Mouse (Mus musculus) stomach, embryonic 15.5 days (tissue): ENCODE measurements around the gene Il18rap. TPM values are rescaled to one million over a fixed set of nuclear protein-coding genes. Genes with fewer than 3 reads are reported as not detected.

ENCODE experiments used
- ATAC-seq: fragments of 200-750 bp; cut with Nextera tagmentation; 2 replicates; pipeline ENCODE4 v1.8.0; 2017; ENCODE audit warnings: low read depth, moderate number of reproducible peaks, moderate TSS enrichment; ENCODE audit not compliant: insufficient read depth, low FRiP score
- H3K27ac ChIP-seq: fragments of 300-500 bp; sonication (generic); 2 replicates; pipeline ENCODE4 v1.5.1; 2015; ENCODE audit warnings: mild to moderate bottlenecking, inconsistent platforms
- H3K27me3 ChIP-seq: fragments of 300-500 bp; sonication (generic); replicated peaks from 2 replicates; pipeline ENCODE4 v1.6.1; 2015; ENCODE audit warnings: inconsistent platforms
- H3K36me3 ChIP-seq: fragments of 300-500 bp; sonication (generic); 2 replicates; pipeline ENCODE4 v1.6.1; 2015; ENCODE audit warnings: inconsistent platforms
- H3K4me1 ChIP-seq: fragments of 300-500 bp; sonication (generic); 2 replicates; pipeline ENCODE4 v1.6.1; 2015; ENCODE audit warnings: inconsistent platforms
- H3K4me2 ChIP-seq: fragments of 300-500 bp; sonication (generic); 2 replicates; pipeline ENCODE4 v1.6.1; 2015; ENCODE audit warnings: mild to moderate bottlenecking, inconsistent platforms
- H3K4me3 ChIP-seq: fragments of 300-500 bp; sonication (generic); replicated peaks from 2 replicates; pipeline ENCODE4 v1.5.1; 2015; ENCODE audit warnings: inconsistent platforms
- H3K9ac ChIP-seq: fragments of 300-500 bp; sonication (generic); 2 replicates; pipeline ENCODE4 v1.6.1; 2015; ENCODE audit warnings: inconsistent platforms
- H3K9me3 ChIP-seq: fragments of 300-500 bp; sonication (generic); 2 replicates; pipeline ENCODE4 v1.6.1; 2016; ENCODE audit warnings: inconsistent platforms
- WGBS: fragments of 180-500 bp; shearing (Covaris S2); methylation state at CpG from one replicate; pipeline ENCODE4 v1.1.7; 2015; 5-methylcytosine and 5-hydroxymethylcytosine counted together
- polyA plus RNA-seq: library from polyadenylated mRNA; unstranded; fragments of >200 nt; fragmentation: Nextera tagmentation; extraction: Ambion mirVana; gene quantifications from 2 replicates; pipeline ENCODE4 v1.2.1, GENCODE M21; 2015

Il18rap gene
- polyA plus RNA-seq, 1 experiment from 2014 or later = 0.73 TPM

GRCm38 (mm10) chr1:40499708-40500107 lies 15.5 kb upstream of the Il18rap start:
- Histone ChIP-seq H3K9me3 (no peaks in the 10 kb centered on the region), H3K9ac (no peak overlapping the region), H3K4me1 (no peaks in the 10 kb centered on the region), H3K36me3 (no peaks in the 10 kb centered on the region), H3K4me2 (no peak overlapping the region), H3K27ac (no peak overlapping the region), H3K27me3 (no peaks in the 10 kb centered on the region), H3K4me3 (no peak overlapping the region)
- ATAC-seq = no peak
- 71% methylated on average over 1 of the region's 1 CpGs for WGBS

- H3K9me3 ChIP-seq = no peaks in the 10 kb centered on the region
- H3K4me2 ChIP-seq = no peak overlapping the region
- no peaks in the 10 kb centered on the region for H3K27me3 ChIP-seq
- no peak overlapping the region for H3K9ac ChIP-seq
- 74% methylated on average over 4 of the region's 4 CpGs for whole genome bisulfite sequencing
- ATAC-seq = no peak
- H3K4me3 ChIP-seq = no peak overlapping the region
- no peaks in the 10 kb centered on the region for H3K36me3 ChIP-seq
- no peak overlapping the region for H3K27ac ChIP-seq
- no peaks in the 10 kb centered on the region for H3K4me1 ChIP-seq
Observed at GRCm38 (mm10) chr1:40501126-40501525, 14.0 kb upstream of the Il18rap start.

- H3K4me2 ChIP-seq = no peak overlapping the region
- no peak for ATAC-seq
- no peaks in the 10 kb centered on the region for H3K36me3 ChIP-seq
- H3K9ac ChIP-seq = no peak overlapping the region
- no peak overlapping the region for H3K4me3 ChIP-seq
- H3K4me1 ChIP-seq = no peaks in the 10 kb centered on the region
- H3K27ac ChIP-seq = no peak overlapping the region
- no peaks in the 10 kb centered on the region for H3K9me3 ChIP-seq
- WGBS = 75% methylated on average over 11 of the region's 11 CpGs
- H3K27me3 ChIP-seq = no peaks in the 10 kb centered on the region
Observed at GRCm38 (mm10) chr1:40501546-40502398, 13.4 kb upstream of the Il18rap start.

- Histone ChIP-seq H3K4me3 (no peak overlapping the region), H3K4me2 (no peak overlapping the region), H3K36me3 (no peaks in the 10 kb centered on the region), H3K9ac (no peak overlapping the region), H3K9me3 (no peaks in the 10 kb centered on the region), H3K4me1 (no peaks in the 10 kb centered on the region), H3K27me3 (no peaks in the 10 kb centered on the region), H3K27ac (no peak overlapping the region)
- WGBS = 68% methylated on average over 5 of the region's 5 CpGs
- no peak for ATAC-seq
Observed at GRCm38 (mm10) chr1:40504548-40504947, 10.6 kb upstream of the Il18rap start.

- H3K27ac ChIP-seq = no peak overlapping the region
- H3K27me3 ChIP-seq = no peaks in the 10 kb centered on the region
- H3K4me2 ChIP-seq = no peak overlapping the region
- WGBS = 91% methylated on average over 6 of the region's 6 CpGs
- H3K4me1 ChIP-seq = no peaks in the 10 kb centered on the region
- no peak overlapping the region for H3K9ac ChIP-seq
- no peaks in the 10 kb centered on the region for H3K36me3 ChIP-seq
- no peak for ATAC-seq
- no peak overlapping the region for H3K4me3 ChIP-seq
- H3K9me3 ChIP-seq = no peaks in the 10 kb centered on the region
Observed at GRCm38 (mm10) chr1:40516364-40516763, 1.2 kb downstream of the Il18rap start.

GRCm38 (mm10) chr1:40522918-40523317 lies 7.8 kb downstream of the Il18rap start:
- Histone ChIP-seq H3K4me3 (no peak overlapping the region), H3K9me3 (no peaks in the 10 kb centered on the region), H3K36me3 (no peaks in the 10 kb centered on the region), H3K4me1 (no peaks in the 10 kb centered on the region), H3K27me3 (no peaks in the 10 kb centered on the region), H3K9ac (no peak overlapping the region), H3K4me2 (no peak overlapping the region), H3K27ac (no peak overlapping the region)
- 81% methylated on average over 7 of the region's 7 CpGs for WGBS
- ATAC-seq = no peak

GRCm38 (mm10) chr1:40523971-40524722 lies 9.0 kb downstream of the Il18rap start:
- no peak overlapping the region for H3K4me3 ChIP-seq
- H3K4me2 ChIP-seq = no peak overlapping the region
- H3K9me3 ChIP-seq = no peaks in the 10 kb centered on the region
- H3K9ac ChIP-seq = no peak overlapping the region
- H3K27me3 ChIP-seq = no peaks in the 10 kb centered on the region
- no peak for ATAC-seq
- WGBS = 85% methylated on average over 5 of the region's 5 CpGs
- H3K36me3 ChIP-seq = no peaks in the 10 kb centered on the region
- no peaks in the 10 kb centered on the region for H3K4me1 ChIP-seq
- H3K27ac ChIP-seq = no peak overlapping the region

- WGBS = 85% methylated on average over 5 of the region's 5 CpGs
- Histone ChIP-seq H3K9me3 (no peaks in the 10 kb centered on the region), H3K27ac (no peak overlapping the region), H3K4me3 (no peak overlapping the region), H3K4me2 (no peak overlapping the region), H3K36me3 (no peaks in the 10 kb centered on the region), H3K27me3 (no peaks in the 10 kb centered on the region), H3K9ac (no peak overlapping the region), H3K4me1 (no peaks in the 10 kb centered on the region)
- no peak for ATAC-seq
Observed at GRCm38 (mm10) chr1:40529287-40529686, 14.1 kb downstream of the Il18rap start.

- no peak overlapping the region for H3K4me2 ChIP-seq
- no peak for ATAC-seq
- WGBS = 75% methylated on average over 5 of the region's 5 CpGs
Observed at GRCm38 (mm10) chr1:40537577-40537976, 22.4 kb downstream of the Il18rap start.

GRCm38 (mm10) chr1:40544650-40545049 lies 29.5 kb downstream of the Il18rap start:
- Histone ChIP-seq H3K27ac (no peak overlapping the region), H3K9me3 (no peaks in the 10 kb centered on the region), H3K4me2 (no peak overlapping the region), H3K4me3 (no peak overlapping the region), H3K27me3 (no peaks in the 10 kb centered on the region), H3K36me3 (no peaks in the 10 kb centered on the region), H3K4me1 (no peaks in the 10 kb centered on the region), H3K9ac (no peak overlapping the region)
- no peak for ATAC-seq
- WGBS = 0% methylated on average over 2 of the region's 2 CpGs

More at GRCm38 (mm10) chr1:40537577-40537976, 22.4 kb downstream of the Il18rap start:
- Histone ChIP-seq H3K4me3 (no peak overlapping the region), H3K9me3 (no peaks in the 10 kb centered on the region), H3K36me3 (no peaks in the 10 kb centered on the region), H3K27ac (no peak overlapping the region), H3K27me3 (no peaks in the 10 kb centered on the region), H3K9ac (no peak overlapping the region), H3K4me1 (no peaks in the 10 kb centered on the region)

- Histone ChIP-seq H3K9ac (no peak overlapping the region), H3K9me3 (no peaks in the 10 kb centered on the region), H3K27me3 (no peaks in the 10 kb centered on the region), H3K27ac (no peak overlapping the region), H3K4me3 (no peak overlapping the region), H3K4me1 (no peaks in the 10 kb centered on the region), H3K4me2 (no peak overlapping the region), H3K36me3 (no peaks in the 10 kb centered on the region)
- no peak for ATAC-seq
- 77% methylated on average over 4 of the region's 4 CpGs for whole genome bisulfite sequencing
Observed at GRCm38 (mm10) chr1:40546645-40547044, 31.5 kb downstream of the Il18rap start.

- Histone ChIP-seq H3K36me3 (no peaks in the 10 kb centered on the region), H3K4me1 (no peaks in the 10 kb centered on the region), H3K9ac (no peak overlapping the region), H3K4me3 (no peak overlapping the region), H3K27me3 (no peaks in the 10 kb centered on the region), H3K9me3 (no peaks in the 10 kb centered on the region), H3K27ac (no peak overlapping the region), H3K4me2 (no peak overlapping the region)
- WGBS = 70% methylated on average over 11 of the region's 11 CpGs
- ATAC-seq = no peak
Observed at GRCm38 (mm10) chr1:40547064-40547572, 32.0 kb downstream of the Il18rap start.
